Mouse (Mus musculus) limb, embryonic 15.5 days (tissue): Measurements from ENCODE around the gene Tspan14. TPM values are rescaled to one million over a fixed set of nuclear protein-coding genes. Genes with fewer than 3 reads are reported as not detected.
A peak's percentile ranks its signal among the peaks of the same experiment; 100 is the strongest.

ENCODE experiments used
- ATAC-seq: fragments of 200-750 bp; cut with Nextera tagmentation; 2 replicates; pipeline ENCODE4 v1.8.0; 2017; ENCODE audit warnings: low read depth, moderate TSS enrichment; ENCODE audit not compliant: insufficient number of reproducible peaks, low FRiP score, low TSS enrichment
- H3K27ac ChIP-seq: fragments of 300-500 bp; sonication (generic); 2 replicates; pipeline ENCODE4 v1.5.1; 2015; ENCODE audit warnings: moderate library complexity, mild to moderate bottlenecking, inconsistent platforms
- H3K27me3 ChIP-seq: fragments of 300-500 bp; sonication (generic); 2 replicates; pipeline ENCODE4 v1.6.1; 2015; ENCODE audit warnings: inconsistent platforms
- H3K36me3 ChIP-seq: fragments of 300-500 bp; sonication (generic); 2 replicates; pipeline ENCODE4 v1.6.1; 2015; ENCODE audit warnings: inconsistent platforms
- H3K4me1 ChIP-seq: fragments of 300-500 bp; sonication (generic); 2 replicates; pipeline ENCODE4 v1.6.1; 2015; ENCODE audit warnings: inconsistent platforms
- H3K4me2 ChIP-seq: fragments of 300-500 bp; sonication (generic); 2 replicates; pipeline ENCODE4 v1.6.1; 2015; ENCODE audit warnings: mild to moderate bottlenecking, inconsistent platforms
- H3K4me3 ChIP-seq: fragments of 300-500 bp; sonication (generic); 2 replicates; pipeline ENCODE4 v1.5.1; 2015; ENCODE audit warnings: mild to moderate bottlenecking, inconsistent platforms
- H3K9ac ChIP-seq: fragments of 300-500 bp; sonication (generic); 2 replicates; pipeline ENCODE4 v1.6.1; 2015; ENCODE audit warnings: inconsistent platforms
- H3K9me3 ChIP-seq: fragments of 300-500 bp; sonication (generic); 2 replicates; pipeline ENCODE4 v1.6.1; 2016; ENCODE audit warnings: inconsistent platforms
- WGBS: fragments of 180-500 bp; shearing (Covaris S2); methylation state at CpG from one replicate; pipeline ENCODE4 v1.1.7; 2015; 5-methylcytosine and 5-hydroxymethylcytosine counted together
- polyA plus RNA-seq: library from polyadenylated mRNA; unstranded; fragments of >200 nt; fragmentation: Nextera tagmentation; extraction: Ambion mirVana; gene quantifications from 2 replicates; pipeline ENCODE4 v1.2.1, GENCODE M21; 2015

Gene Tspan14
- 70.3 and 76.9 TPM in 2 replicates for polyA plus RNA-seq

GRCm38 (mm10) chr14:40966392-40966861 is at the start of gene Tspan14:
Tspan14 (minus strand) TSS chr14:40966807.
- WGBS = under 1% methylated on average over 49 of the region's 54 CpGs
- Histone ChIP-seq H3K4me2 (peak within 1 kb of the TSS; percentile 81), H3K36me3 (no peaks in the 10 kb centered on the region), H3K4me3 (peak within 1 kb of the TSS; percentile 90), H3K9me3 (no peaks in the 10 kb centered on the region), H3K9ac (peak within 1 kb of the TSS; percentile 90), H3K27me3 (no peaks in the 10 kb centered on the region; the same call in 1 of the 2 replicates), H3K4me1 (peaks cover 35% of the 10 kb centered on the region), H3K27ac (peak within 1 kb of the TSS; percentile 89)
- ATAC-seq = peak; percentile 56

GRCm38 (mm10) chr14:41014701-41015240 is 48.2 kb upstream of the Tspan14 start:
- H3K27ac ChIP-seq = no peak overlapping the region
- H3K9ac ChIP-seq = no peak overlapping the region
- H3K27me3 ChIP-seq = no peaks in the 10 kb centered on the region
- ATAC-seq = no peak
- peaks cover 10% of the 10 kb centered on the region for H3K4me1 ChIP-seq
- no peaks in the 10 kb centered on the region for H3K36me3 ChIP-seq
- H3K4me2 ChIP-seq = no peak overlapping the region
- no peak overlapping the region for H3K4me3 ChIP-seq
- H3K9me3 ChIP-seq = no peaks in the 10 kb centered on the region
- 69% methylated on average over 5 of the region's 5 CpGs for WGBS

DNA sequence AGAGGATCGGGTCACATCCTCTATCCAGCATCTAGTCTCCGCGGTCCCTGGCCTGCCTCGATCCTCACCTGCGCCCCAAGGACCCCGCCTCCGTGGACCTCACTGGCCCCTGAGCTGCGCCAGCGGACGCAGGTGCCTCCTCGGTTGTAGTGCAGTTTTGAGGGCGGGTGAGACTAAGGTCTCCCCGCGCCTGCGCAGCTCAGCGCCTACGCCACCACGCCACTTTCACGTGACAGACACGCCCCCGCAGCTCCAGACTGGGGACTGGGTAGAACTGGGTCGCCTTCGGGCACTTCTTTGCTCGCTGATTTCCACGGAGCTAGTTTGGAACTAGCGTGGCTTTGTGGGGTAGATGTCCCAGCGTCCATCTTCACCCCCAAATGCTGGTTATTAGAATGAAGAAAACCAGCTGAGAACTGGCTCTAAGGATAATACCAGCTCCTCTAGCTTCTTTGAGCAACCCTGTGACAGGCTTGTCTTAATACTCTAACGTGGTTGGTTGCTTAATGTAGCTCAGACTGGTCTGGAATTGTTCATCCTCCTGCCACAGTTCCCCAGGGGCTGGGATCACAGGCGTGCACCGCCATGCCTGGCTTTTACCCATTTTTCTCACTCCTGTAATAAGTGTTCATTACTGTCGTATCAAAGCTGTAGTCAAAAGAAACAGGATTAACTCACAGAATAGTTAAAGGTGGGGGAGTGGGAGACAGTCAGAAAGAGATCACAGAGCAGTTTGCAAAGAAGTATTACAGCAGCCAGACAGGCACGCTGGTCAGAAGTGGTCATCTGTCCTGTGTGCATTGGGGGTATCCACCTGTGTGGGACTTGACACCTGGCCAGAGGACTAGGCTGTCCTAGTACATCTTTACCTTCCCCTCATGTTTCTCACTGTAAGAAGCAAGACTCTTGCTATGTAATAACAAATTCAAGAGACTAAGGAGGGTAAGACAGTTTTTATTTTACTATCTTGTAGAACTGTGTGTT is 47.3 kb upstream of the Tspan14 start, which contains the start of gene Fam213a:
TSS of gene Fam213a (minus strand) at position 159 of the 984 bp plus-strand sequence.
- ATAC-seq = peak; percentile 92
- Histone ChIP-seq H3K36me3 (no peaks in the 10 kb centered on the region), H3K27ac (peak within 1 kb of the TSS; percentile 57), H3K4me3 (peak within 1 kb of the TSS; percentile 60), H3K9ac (peak within 1 kb of the TSS; percentile 59), H3K4me1 (peaks cover 10% of the 10 kb centered on the region), H3K9me3 (no peaks in the 10 kb centered on the region), H3K4me2 (peak within 1 kb of the TSS; percentile 85), H3K27me3 (no peaks in the 10 kb centered on the region)
- 3% methylated on average over 32 of the region's 32 CpGs for WGBS

DNA sequence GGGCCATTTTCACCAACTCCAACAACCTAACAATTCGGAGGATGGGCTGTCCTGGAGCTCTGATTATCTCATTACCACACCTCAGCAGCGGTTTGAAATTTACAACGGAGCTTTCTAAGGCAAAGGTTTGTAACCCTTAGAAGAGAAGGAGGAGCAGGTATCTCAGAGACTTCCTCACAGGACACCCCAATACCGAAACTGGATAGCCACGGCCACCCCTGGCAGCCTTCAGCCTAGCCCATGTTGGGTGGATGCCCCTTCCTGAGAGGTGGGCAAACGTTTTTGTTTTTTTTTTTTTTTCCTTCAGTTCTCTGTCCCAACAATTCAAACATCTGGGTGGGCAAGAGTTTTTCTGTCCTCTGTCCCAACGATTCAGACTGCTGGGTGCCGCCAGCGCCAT is 46.5 kb upstream of the Tspan14 start:
- H3K27ac ChIP-seq = no peak overlapping the region
- peak overlapping the region; percentile 85 for H3K4me2 ChIP-seq
- no peak for ATAC-seq
- H3K27me3 ChIP-seq = no peaks in the 10 kb centered on the region
- no peaks in the 10 kb centered on the region for H3K36me3 ChIP-seq
- peak overlapping the region; percentile 60 for H3K4me3 ChIP-seq
- peaks cover 10% of the 10 kb centered on the region for H3K4me1 ChIP-seq
- no peaks in the 10 kb centered on the region for H3K9me3 ChIP-seq
- H3K9ac ChIP-seq = peak overlapping the region; percentile 59
- 15% methylated on average over 9 of the region's 9 CpGs for WGBS

- no peak for ATAC-seq
These were observed 45.3 kb upstream of the Tspan14 start for GRCm38 (mm10) chr14:41011916-41012315.

GRCm38 (mm10) chr14:41008138-41008537 is 41.5 kb upstream of the Tspan14 start:
- ATAC-seq = no peak
- Histone ChIP-seq H3K27ac (no peak overlapping the region), H3K4me2 (no peak overlapping the region), H3K4me1 (peaks cover 9% of the 10 kb centered on the region), H3K9ac (no peak overlapping the region), H3K4me3 (no peak overlapping the region), H3K36me3 (no peaks in the 10 kb centered on the region), H3K9me3 (no peaks in the 10 kb centered on the region), H3K27me3 (no peaks in the 10 kb centered on the region)
- WGBS = 63% methylated on average over 2 of the region's 2 CpGs

More at GRCm38 (mm10) chr14:41011916-41012315, 45.3 kb upstream of the Tspan14 start:
- no peaks in the 10 kb centered on the region for H3K36me3 ChIP-seq
- no peak overlapping the region for H3K4me3 ChIP-seq
- no peaks in the 10 kb centered on the region for H3K9me3 ChIP-seq
- no peaks in the 10 kb centered on the region for H3K27me3 ChIP-seq
- H3K9ac ChIP-seq = no peak overlapping the region
- no peak overlapping the region for H3K4me2 ChIP-seq
- WGBS = 77% methylated on average over 3 of the region's 3 CpGs
- peaks cover 10% of the 10 kb centered on the region for H3K4me1 ChIP-seq
- H3K27ac ChIP-seq = no peak overlapping the region

GRCm38 (mm10) chr14:41007641-41008040 is 41.0 kb upstream of the Tspan14 start:
- ATAC-seq = no peak
- WGBS = 34% methylated on average over 5 of the region's 5 CpGs
- Histone ChIP-seq H3K4me3 (no peak overlapping the region), H3K27ac (no peak overlapping the region), H3K9ac (no peak overlapping the region), H3K4me1 (peaks cover 7% of the 10 kb centered on the region), H3K4me2 (no peak overlapping the region), H3K27me3 (no peaks in the 10 kb centered on the region), H3K9me3 (no peaks in the 10 kb centered on the region), H3K36me3 (no peaks in the 10 kb centered on the region)

GRCm38 (mm10) chr14:41006899-41007298 is 40.3 kb upstream of the Tspan14 start:
- no peaks in the 10 kb centered on the region for H3K27me3 ChIP-seq
- no peaks in the 10 kb centered on the region for H3K36me3 ChIP-seq
- no peak overlapping the region for H3K27ac ChIP-seq
- ATAC-seq = no peak
- H3K4me1 ChIP-seq = peaks cover 7% of the 10 kb centered on the region
- WGBS = 73% methylated on average over 3 of the region's 3 CpGs
- H3K4me2 ChIP-seq = no peak overlapping the region
- no peaks in the 10 kb centered on the region for H3K9me3 ChIP-seq
- no peak overlapping the region for H3K4me3 ChIP-seq
- no peak overlapping the region for H3K9ac ChIP-seq

GRCm38 (mm10) chr14:41006263-41006662 is 39.7 kb upstream of the Tspan14 start:
- no peak overlapping the region for H3K9ac ChIP-seq
- H3K4me1 ChIP-seq = peaks cover 7% of the 10 kb centered on the region
- no peaks in the 10 kb centered on the region for H3K27me3 ChIP-seq
- H3K36me3 ChIP-seq = 0 out of 2 replicates have a peak, but pooled peaks cover 2% of the 10 kb centered on the region
- no peaks in the 10 kb centered on the region for H3K9me3 ChIP-seq
- no peak overlapping the region for H3K27ac ChIP-seq
- H3K4me2 ChIP-seq = no peak overlapping the region
- no peak overlapping the region for H3K4me3 ChIP-seq
- WGBS = 82% methylated on average over 10 of the region's 10 CpGs
- no peak for ATAC-seq

GRCm38 (mm10) chr14:41005716-41006115 is 39.1 kb upstream of the Tspan14 start:
- Histone ChIP-seq H3K4me3 (no peak overlapping the region), H3K9me3 (no peaks in the 10 kb centered on the region), H3K9ac (no peak overlapping the region), H3K4me2 (no peak overlapping the region), H3K36me3 (0 out of 2 replicates have a peak, but pooled peaks cover 2% of the 10 kb centered on the region), H3K27ac (no peak overlapping the region), H3K27me3 (no peaks in the 10 kb centered on the region), H3K4me1 (peaks cover 7% of the 10 kb centered on the region)
- 75% methylated on average over 9 of the region's 9 CpGs for WGBS
- no peak for ATAC-seq

- Histone ChIP-seq H3K4me1 (peaks cover 7% of the 10 kb centered on the region), H3K36me3 (0 out of 2 replicates have a peak, but pooled peaks cover 2% of the 10 kb centered on the region), H3K4me3 (no peak overlapping the region), H3K27me3 (no peaks in the 10 kb centered on the region), H3K27ac (no peak overlapping the region), H3K9ac (no peak overlapping the region), H3K9me3 (no peaks in the 10 kb centered on the region), H3K4me2 (no peak overlapping the region)
- WGBS = 29% methylated on average over 22 of the region's 22 CpGs
- ATAC-seq = no peak
These were observed 37.9 kb upstream of the Tspan14 start for GRCm38 (mm10) chr14:41004201-41005141.
